Comparison of ENCODE assay signal across 10 mouse cellular contexts in genomic region chr17:64934411-64934810, GRCm38 (mm10).
"Had no signal": no experiment of that assay in that cellular context is flagged by ENCODE, and none has a peak within 500 bp of the region (broad histone marks: within the 10 kb centered on the region; RNA-seq: fewer than 3 reads in every experiment).

No protein-coding gene starts in this region.

- DNase-seq: kidney, postnatal 10 days; kidney, postnatal 36 days; left cerebral cortex, postnatal 4 days; liver, postnatal 0 days; lung, embryonic 14.5 days; right cerebral cortex, postnatal 25 days; spleen, adult 18-20 months; thymus, postnatal 25 days had no signal

- ATAC-seq: liver, postnatal 0 days; lung, postnatal 0 days; midbrain, embryonic 15.5 days had no signal
